Mouse (Mus musculus) olfactory bulb, adult 2 months (tissue): ENCODE measurements at regions not wholly inside any gene's neighbourhood (a gene's known extent, or its start where the extent isn't known, plus 50 kb on each side); places are given as distances from the start of the nearest gene placed in this dataset.

ENCODE experiments used
- CTCF ChIP-seq: fragments of 200-500 bp; IDR thresholded peaks from 2 replicates; pipeline ENCODE4 v1.5.1; 2012; ENCODE audit warnings: low read depth, mild to moderate bottlenecking, low read length, moderate library complexity; ENCODE audit not compliant: insufficient read depth
- POLR2A ChIP-seq: fragments of 200-500 bp; IDR thresholded peaks from 2 replicates; pipeline ENCODE4 v1.6.1; 2012; ENCODE audit warnings: mild to moderate bottlenecking, low read depth, low read length, moderate library complexity; ENCODE audit not compliant: insufficient read depth

GRCm38 (mm10) chr1:137591891-137592290, 583.6 kb downstream of the Ptprc start:
- TF ChIP-seq CTCF (no peak), POLR2A (no peak)
